Mouse (Mus musculus) CD8-positive naive resting alpha-beta T cell, adult 57 days (primary cell): ENCODE results near the gene Tmem255b. TPM values are rescaled to one million over a fixed set of nuclear protein-coding genes. Genes with fewer than 3 reads are reported as not detected.

Experiments
- total RNA-seq: library from RNA; stranded (reverse); gene quantifications from one replicate; pipeline ENCODE4 v1.2.4, GENCODE M21; 2023

The Tmem255b gene
- total RNA-seq: not detected

GRCm38 (mm10) chr8:13434889-13435288 is at the start of gene Tmem255b:
Gene Tmem255b (plus strand): TSS chr8:13435189.

GRCm38 (mm10) chr8:13396725-13397124 is 38.3 kb upstream of the Tmem255b start, which contains the start of gene Atp4b:
Gene Atp4b (minus strand): TSS chr8:13396825.

DNA sequence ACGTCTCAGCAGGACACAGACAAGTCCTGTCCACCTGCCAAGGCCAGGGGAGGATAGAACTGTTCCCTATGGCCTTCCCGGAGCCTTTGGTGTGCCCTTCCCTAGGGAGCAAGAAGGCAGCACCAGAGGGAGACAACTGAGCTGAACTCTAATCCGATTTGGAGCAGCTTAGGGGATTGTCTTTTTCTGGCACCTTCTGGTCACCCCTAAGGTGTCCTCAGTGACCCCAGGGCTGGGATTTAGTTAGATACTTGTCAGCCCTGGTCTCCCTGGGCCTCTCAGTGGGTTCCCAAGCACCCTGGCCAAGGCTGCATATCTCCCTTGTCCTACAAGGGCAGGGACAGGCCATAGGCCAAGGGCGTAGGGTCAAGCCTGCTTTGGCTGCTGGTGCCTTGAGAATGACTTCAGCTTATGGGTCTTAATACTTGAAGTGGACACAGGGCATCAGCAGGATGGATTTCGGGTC is 30.3 kb upstream of the Tmem255b start, which contains the start of gene Grk1:
TSS of gene Grk1 (plus strand) at position 416 of the 466 bp plus-strand sequence.

DNA sequence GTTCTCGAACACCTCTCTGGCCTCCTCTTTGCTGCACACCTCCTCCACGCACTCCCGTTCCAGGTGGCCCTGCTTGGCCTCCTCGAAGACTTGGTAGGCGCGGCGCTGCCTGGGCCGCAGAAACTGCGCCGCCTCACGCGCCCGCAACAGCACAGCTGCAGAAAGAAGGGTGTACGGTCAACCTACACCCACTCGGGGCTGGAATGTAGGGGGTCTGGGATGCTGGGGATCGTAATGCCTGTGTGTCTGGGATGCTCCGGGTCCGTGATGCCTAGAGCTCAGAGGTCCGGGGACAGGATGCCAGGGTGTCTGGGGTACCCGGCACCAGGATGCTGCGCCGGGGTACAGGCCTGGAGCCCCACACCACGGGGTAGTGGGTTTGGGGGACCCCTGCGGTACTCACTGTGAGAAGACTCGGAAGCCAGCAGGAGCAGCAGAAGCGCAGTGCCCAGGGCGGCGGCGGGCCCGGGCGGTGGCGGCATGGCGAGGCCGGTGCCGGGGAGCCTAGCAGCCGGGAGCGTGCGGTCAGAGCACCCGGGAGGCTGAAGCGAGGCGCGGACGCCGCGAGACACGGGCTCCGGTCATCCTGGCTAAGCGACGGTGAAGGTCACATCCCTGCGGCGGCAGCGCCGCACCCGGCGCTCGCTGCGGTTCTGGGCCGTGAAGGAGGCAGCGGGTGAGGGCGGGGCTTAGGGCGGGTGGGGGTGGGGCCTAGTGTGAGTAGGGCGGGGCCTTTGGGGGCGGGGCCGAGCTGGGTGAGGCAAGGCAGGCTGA is 59.1 kb downstream of the Tmem255b start, which contains the start of gene Gas6:
TSS of gene Gas6 (minus strand) at position 633 of the 774 bp plus-strand sequence.

Other genes with a start within 250 kb of the Tmem255b start
- not detected for gene Grtp1, start 234.6 kb upstream of the Tmem255b start, total RNA-seq
- not detected for gene Adprhl1, start 181.0 kb upstream of the Tmem255b start, total RNA-seq
- 18.4 TPM for gene Dcun1d2, start 147.1 kb upstream of the Tmem255b start, total RNA-seq
- gene Tmco3, start 147.0 kb upstream of the Tmem255b start, total RNA-seq: 17.5 TPM
- gene Tfdp1, start 96.4 kb upstream of the Tmem255b start, total RNA-seq: 28.4 TPM
- not detected for gene Atp4b, start 38.4 kb upstream of the Tmem255b start, total RNA-seq
- 0.15 TPM for gene Grk1, start 30.1 kb upstream of the Tmem255b start, total RNA-seq
- 0.18 TPM for gene Gas6, start 59.3 kb downstream of the Tmem255b start, total RNA-seq
- 5.3 TPM for gene 1700029H14Rik, start 127.3 kb downstream of the Tmem255b start, total RNA-seq
- gene Rasa3, start 242.4 kb downstream of the Tmem255b start, total RNA-seq: 323 TPM